Mouse (Mus musculus) heart, embryonic 11.5 days (tissue): ENCODE data around the gene Plekho2. TPM values are rescaled to one million over a fixed set of nuclear protein-coding genes. Genes with fewer than 3 reads are reported as not detected.

Experiments used
- ATAC-seq: fragments of 200-750 bp; cut with Nextera tagmentation; replicated peaks from 2 replicates; pipeline ENCODE4 v1.8.0; 2017; ENCODE audit warnings: moderate library complexity; ENCODE audit not compliant: insufficient number of reproducible peaks, low FRiP score, low TSS enrichment
- H3K27ac ChIP-seq: fragments of 300-500 bp; sonication (generic); 2 replicates; pipeline ENCODE4 v1.5.1; 2014; ENCODE audit warnings: mild to moderate bottlenecking, low read depth, low read length
- H3K27me3 ChIP-seq: fragments of 300-500 bp; sonication (generic); 2 replicates; pipeline ENCODE4 v1.6.1; 2014; ENCODE audit warnings: mild to moderate bottlenecking, low read length, mixed read lengths; ENCODE audit not compliant: control insufficient read depth, insufficient read depth
- H3K36me3 ChIP-seq: fragments of 300-500 bp; sonication (generic); 2 replicates; pipeline ENCODE4 v1.6.1; 2014; ENCODE audit warnings: mild to moderate bottlenecking, low read length, moderate library complexity, mixed read lengths; ENCODE audit not compliant: control insufficient read depth, insufficient read depth
- H3K4me1 ChIP-seq: fragments of 300-500 bp; sonication (generic); 2 replicates; pipeline ENCODE4 v1.6.1; 2014; ENCODE audit warnings: low read length; ENCODE audit not compliant: control insufficient read depth, insufficient read depth
- H3K4me2 ChIP-seq: fragments of 300-500 bp; sonication (generic); 2 replicates; pipeline ENCODE4 v1.6.1; 2014; ENCODE audit warnings: mild to moderate bottlenecking, moderate library complexity
- H3K4me3 ChIP-seq: fragments of 300-500 bp; sonication (generic); 2 replicates; pipeline ENCODE4 v1.5.1; 2014; ENCODE audit warnings: low read depth, low read length
- H3K9ac ChIP-seq: fragments of 300-500 bp; sonication (generic); 2 replicates; pipeline ENCODE4 v1.6.1; 2014; ENCODE audit warnings: mild to moderate bottlenecking, low read depth, low read length, moderate library complexity
- H3K9me3 ChIP-seq: fragments of 300-500 bp; sonication (generic); replicated peaks from 2 replicates; pipeline ENCODE4 v1.6.1; 2016; ENCODE audit warnings: low read length; ENCODE audit not compliant: control insufficient read depth
- WGBS: fragments of 180-500 bp; shearing (Covaris S2); extraction: QIAGEN DNeasy Blood & Tissue Kit; methylation state at CpG from one replicate; pipeline ENCODE4 v1.1.7; 2014; ENCODE audit not compliant: insufficient replicate concordance; 5-methylcytosine and 5-hydroxymethylcytosine counted together
- polyA plus RNA-seq: library from polyadenylated mRNA; unstranded; fragments of >200 nt; fragmentation: Nextera tagmentation; extraction: Ambion mirVana; gene quantifications from 2 replicates; pipeline ENCODE4 v1.2.1, GENCODE M21; 2014

The Plekho2 gene
- polyA plus RNA-seq, 1 experiment from 2014 or later: 11.9 TPM

DNA sequence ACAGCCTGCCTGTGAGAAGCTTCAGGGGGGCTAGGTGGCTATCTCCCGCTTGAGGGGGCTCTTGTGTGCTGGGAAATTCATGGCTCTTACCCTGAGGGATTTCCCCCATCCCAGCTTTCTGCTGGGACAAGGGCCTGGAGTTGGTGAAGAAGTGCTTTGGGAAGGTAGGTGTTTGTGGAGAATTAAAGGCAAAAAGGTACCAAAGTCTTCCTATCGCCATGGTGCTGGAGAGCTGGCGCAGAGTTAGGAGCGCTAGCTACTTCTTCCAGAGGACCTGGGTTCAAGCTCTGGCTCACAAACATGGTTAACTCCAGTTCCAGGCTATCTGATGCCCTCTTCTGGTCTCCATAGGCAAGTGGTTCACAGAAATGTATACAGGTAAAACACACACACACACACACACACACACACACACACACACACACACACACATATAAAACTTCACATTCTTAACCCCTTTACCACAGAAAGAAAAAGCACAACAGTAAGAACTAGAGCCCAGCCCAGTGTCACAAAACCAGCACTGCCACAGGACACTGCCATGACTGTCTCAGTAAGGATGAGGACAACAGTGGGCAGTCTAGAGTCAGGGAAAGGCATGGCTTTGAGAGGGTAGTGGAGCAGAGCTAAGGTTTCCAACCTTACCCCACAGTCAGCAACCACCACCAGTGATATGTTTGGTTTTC is 2.2 kb downstream of the Plekho2 start:
- H3K4me1 ChIP-seq: peaks cover 43% of the 10 kb centered on the region
- no peaks in the 10 kb centered on the region for H3K9me3 ChIP-seq
- no peak overlapping the region; the same call in 1 of the 2 replicates for H3K9ac ChIP-seq
- 85% methylated on average over 4 of the region's 4 CpGs for WGBS
- H3K27me3 ChIP-seq: no peaks in the 10 kb centered on the region
- H3K36me3 ChIP-seq: peaks cover 4% of the 10 kb centered on the region
- ATAC-seq: no peak
- H3K27ac ChIP-seq: peak overlapping the region; percentile 83; the same call in 1 of the 2 replicates
- peak overlapping the region; percentile 68; the same call in 1 of the 2 replicates for H3K4me2 ChIP-seq
- H3K4me3 ChIP-seq: no peak overlapping the region

DNA sequence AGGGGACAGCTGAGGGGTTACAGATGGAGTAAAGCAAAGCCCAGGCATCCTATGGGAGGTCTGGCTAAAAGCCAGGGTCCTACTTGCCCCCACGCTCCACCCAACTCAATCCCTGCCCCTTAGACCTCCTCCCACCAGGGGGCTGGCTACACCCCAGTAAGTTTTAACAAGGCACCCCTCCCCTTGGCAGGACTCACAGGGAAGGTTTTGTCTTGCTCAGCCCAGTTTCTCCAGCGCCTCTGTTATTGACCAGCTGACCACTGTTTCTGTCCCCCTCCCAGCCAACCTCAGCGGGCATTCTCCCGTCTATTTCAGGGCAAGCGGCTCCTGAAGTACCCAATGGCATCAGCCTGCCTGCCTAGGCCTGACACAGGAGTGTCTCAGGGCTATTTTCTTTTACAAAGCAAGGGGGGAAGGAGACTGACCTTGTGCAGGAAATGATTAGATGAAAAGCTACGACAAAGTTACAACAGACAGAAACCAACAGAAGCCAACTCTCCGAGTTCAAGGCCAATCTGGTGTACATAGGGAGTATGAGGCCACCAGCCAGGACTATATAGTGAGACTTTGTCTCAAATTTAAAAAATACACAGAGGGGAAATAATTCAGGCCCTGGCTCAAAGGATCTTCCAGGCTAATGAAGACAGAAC is 2.9 kb downstream of the Plekho2 start:
- no peak for ATAC-seq
- Histone ChIP-seq H3K36me3 (peaks cover 6% of the 10 kb centered on the region), H3K4me1 (peaks cover 43% of the 10 kb centered on the region), H3K27me3 (no peaks in the 10 kb centered on the region), H3K9ac (no peak overlapping the region; the same call in 1 of the 2 replicates), H3K4me2 (0 out of 2 replicates have a peak overlapping the region, but pooled peaks have one; percentile 1), H3K9me3 (no peaks in the 10 kb centered on the region), H3K4me3 (no peak overlapping the region), H3K27ac (peak overlapping the region; percentile 83; the same call in 1 of the 2 replicates)
- WGBS: 61% methylated on average over 7 of the region's 7 CpGs

DNA sequence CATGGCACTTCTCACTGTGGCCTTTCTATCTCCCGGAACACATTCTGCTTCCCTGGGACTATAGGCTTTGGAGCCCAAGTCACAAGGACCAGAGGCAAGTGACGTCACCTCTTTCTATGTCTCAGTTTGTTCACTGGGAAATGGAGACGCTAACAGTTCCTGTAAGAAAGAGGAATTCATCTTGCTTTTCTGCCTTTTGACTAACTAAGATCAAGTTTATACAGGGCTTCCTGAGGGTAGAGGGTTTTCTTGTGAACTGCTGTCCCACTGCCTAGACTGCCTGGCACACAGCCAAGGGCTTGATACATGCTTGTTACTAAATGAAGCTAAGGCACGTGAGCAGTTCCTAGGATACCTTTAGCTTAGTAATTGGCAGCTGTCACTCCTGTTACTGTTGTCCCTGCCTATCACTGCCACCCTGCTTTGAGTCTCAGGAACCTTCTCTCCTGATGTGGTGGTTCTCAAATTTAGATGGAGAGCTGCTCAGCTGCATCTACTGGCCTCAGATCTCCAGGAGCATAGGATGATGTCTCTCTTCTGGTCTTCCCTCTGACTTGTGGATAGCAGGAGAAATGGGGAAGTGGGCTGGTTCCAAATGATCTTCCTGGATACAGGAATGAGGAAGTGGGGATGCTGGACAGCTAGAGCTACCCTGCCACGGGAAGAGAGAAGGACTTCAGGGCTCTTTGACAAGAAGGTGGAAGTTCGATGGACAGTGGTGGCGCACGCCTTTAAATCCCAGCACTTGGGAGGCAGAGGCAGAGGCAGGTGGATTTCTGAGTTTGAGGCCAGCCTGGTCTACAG is 4.2 kb downstream of the Plekho2 start:
- H3K36me3 ChIP-seq: peaks cover 6% of the 10 kb centered on the region
- H3K9ac ChIP-seq: no peak overlapping the region
- H3K27ac ChIP-seq: peak overlapping the region; percentile 83
- no peaks in the 10 kb centered on the region for H3K27me3 ChIP-seq
- no peak for ATAC-seq
- no peak overlapping the region for H3K4me3 ChIP-seq
- WGBS: 52% methylated on average over 8 of the region's 8 CpGs
- H3K9me3 ChIP-seq: no peaks in the 10 kb centered on the region
- H3K4me1 ChIP-seq: peaks cover 43% of the 10 kb centered on the region
- peak overlapping the region; percentile 20 for H3K4me2 ChIP-seq

DNA sequence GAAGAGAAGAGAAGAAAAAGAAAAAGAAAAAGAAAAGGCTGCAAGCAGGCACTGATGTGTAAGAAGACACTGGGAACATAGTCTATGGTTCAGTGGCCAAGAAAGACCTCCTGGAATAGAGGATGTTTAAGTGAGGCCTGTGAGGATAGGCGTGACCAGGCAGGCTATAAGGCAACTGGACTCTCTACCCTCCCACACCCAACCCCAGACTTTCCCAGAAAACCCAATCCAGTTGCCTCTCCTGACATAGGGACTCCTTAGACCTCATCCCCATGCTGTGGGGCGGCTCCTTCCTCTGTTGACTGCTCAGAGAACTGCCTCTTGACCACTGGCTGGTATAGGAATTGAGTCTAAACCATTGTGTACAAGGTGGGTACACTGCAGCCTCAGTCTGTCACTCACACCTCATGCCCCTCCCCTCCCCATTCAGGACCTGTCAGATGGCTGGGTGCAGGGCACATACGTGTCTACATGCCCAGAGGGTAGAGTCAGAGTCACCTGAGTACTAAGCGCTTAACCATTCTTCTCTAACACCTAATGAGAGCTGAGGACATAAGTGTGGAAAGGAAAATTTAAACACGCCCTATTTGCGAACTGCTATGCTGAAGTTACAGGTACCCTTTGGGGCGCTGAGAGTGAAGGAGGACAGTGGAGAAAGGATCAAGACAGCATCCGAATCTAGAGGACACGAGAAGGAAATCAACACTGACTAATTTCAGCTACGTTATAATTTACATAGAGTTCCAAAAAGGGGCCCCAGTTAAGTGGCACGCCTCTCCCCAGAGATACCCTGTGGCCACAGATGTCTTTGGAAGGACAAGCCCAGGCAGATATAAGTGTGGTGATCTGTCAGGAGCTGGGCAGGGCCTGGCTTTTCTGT is 5.1 kb downstream of the Plekho2 start:
- Histone ChIP-seq H3K4me1 (peaks cover 43% of the 10 kb centered on the region), H3K36me3 (peaks cover 6% of the 10 kb centered on the region), H3K27ac (peak overlapping the region; percentile 83), H3K27me3 (no peaks in the 10 kb centered on the region), H3K9ac (0 out of 2 replicates have a peak overlapping the region, but pooled peaks have one; percentile 28), H3K4me2 (peak overlapping the region; percentile 20), H3K4me3 (no peak overlapping the region), H3K9me3 (no peaks in the 10 kb centered on the region)
- whole genome bisulfite sequencing: 74% methylated on average over 11 of the region's 11 CpGs
- ATAC-seq: no peak

DNA sequence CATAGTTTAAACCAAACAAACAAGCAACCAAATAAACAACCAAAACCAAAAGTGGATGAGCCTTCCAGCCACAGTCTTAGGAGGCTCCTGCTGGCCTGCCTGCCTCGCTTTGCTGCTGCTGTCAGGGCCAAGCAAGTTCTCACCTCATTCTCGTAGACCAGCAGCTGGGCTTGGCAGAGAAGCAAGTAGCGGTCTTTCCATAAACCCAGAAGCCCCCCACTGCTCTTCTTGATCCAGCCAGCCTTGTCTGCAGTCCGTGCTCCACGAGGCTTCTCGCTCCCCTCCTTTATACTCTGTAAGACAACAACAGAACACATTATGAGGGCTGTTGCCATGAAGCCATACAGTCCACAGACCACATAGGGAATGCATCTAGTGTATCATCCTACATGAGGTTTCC is 7.0 kb downstream of the Plekho2 start:
- WGBS: 80% methylated on average over 6 of the region's 6 CpGs

DNA sequence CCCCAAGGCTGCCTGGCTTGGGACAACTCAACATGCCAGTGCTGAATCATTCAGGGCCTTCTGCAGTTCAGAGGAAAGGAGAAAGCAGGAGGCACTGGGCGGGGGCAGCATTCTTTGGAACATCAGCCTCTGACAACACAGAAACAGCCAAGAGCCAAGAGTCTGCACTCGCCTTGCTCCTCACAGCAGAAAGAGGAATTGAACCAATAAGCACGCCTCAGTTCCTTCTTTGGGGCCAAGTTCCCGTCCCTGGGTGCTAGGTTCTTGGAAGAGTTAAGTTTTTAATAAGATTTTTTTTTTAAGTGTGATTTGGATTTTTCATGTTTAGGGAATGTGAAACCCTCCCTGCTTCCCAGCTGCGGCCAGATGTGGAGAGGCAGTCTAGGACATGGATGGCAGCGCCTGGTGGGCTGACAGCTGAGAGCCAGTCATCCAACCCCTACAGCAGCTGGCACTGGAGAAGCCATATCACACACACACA is 10.3 kb downstream of the Plekho2 start:
- Histone ChIP-seq H3K4me3 (no peak overlapping the region), H3K9me3 (no peaks in the 10 kb centered on the region), H3K36me3 (peaks cover 8% of the 10 kb centered on the region), H3K27ac (no peak overlapping the region), H3K27me3 (no peaks in the 10 kb centered on the region), H3K4me1 (peaks cover 2% of the 10 kb centered on the region), H3K9ac (no peak overlapping the region), H3K4me2 (no peak overlapping the region)
- WGBS: 76% methylated on average over 6 of the region's 6 CpGs
- no peak for ATAC-seq

More for the DNA sequence above, 7.0 kb downstream of the Plekho2 start:
- Histone ChIP-seq H3K27me3 (no peaks in the 10 kb centered on the region), H3K4me2 (no peak overlapping the region), H3K36me3 (peaks cover 6% of the 10 kb centered on the region), H3K9ac (no peak overlapping the region), H3K9me3 (no peaks in the 10 kb centered on the region), H3K4me3 (no peak overlapping the region), H3K4me1 (peaks cover 31% of the 10 kb centered on the region), H3K27ac (no peak overlapping the region)
- no peak for ATAC-seq

DNA sequence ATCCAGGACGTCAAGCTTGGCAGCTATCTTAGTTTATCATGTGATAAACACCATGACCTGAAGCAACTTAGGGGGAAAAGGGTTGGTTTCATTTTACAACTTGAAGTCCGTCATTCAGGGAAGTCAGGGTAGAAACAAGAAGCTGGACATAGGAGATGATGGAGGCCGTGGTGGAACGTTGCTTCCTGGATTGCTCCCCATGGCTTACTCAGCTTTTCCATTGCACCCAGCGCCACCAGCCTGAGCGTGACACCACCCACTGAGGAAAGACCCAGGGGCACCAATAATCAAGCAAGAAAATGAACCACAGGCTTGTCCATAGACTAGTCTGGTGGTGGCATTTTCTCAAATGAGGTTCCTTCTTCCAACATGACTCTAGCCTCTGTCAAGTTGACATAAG is 11.1 kb downstream of the Plekho2 start:
- no peaks in the 10 kb centered on the region for H3K4me1 ChIP-seq
- H3K4me3 ChIP-seq: no peak overlapping the region
- H3K9ac ChIP-seq: no peak overlapping the region
- H3K27ac ChIP-seq: no peak overlapping the region
- WGBS: 86% methylated on average over 6 of the region's 6 CpGs
- H3K9me3 ChIP-seq: no peaks in the 10 kb centered on the region
- ATAC-seq: no peak
- peaks cover 9% of the 10 kb centered on the region for H3K36me3 ChIP-seq
- H3K27me3 ChIP-seq: no peaks in the 10 kb centered on the region
- H3K4me2 ChIP-seq: no peak overlapping the region

DNA sequence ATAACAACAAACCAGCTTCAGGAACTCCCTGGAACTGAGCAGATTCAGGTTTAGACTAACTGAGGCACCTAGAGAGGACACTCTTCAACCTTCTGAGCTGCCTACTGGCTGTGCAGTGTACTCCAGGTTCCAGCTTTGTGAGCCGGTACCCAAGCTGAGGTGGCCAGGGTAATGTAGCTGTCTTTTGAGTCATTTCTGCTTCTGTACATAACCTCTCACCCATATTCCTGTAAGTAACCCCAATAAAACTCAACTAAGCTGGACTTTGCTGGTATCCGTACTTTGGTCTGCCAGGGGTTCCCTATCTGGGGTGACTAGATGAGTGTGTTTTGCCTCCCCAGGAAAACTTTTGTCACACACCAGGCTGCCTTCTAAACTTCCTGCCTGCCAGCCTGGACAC is 15.1 kb downstream of the Plekho2 start:
- WGBS: 89% methylated on average over 2 of the region's 2 CpGs
- no peak overlapping the region for H3K4me2 ChIP-seq
- no peak overlapping the region for H3K4me3 ChIP-seq
- no peak for ATAC-seq
- H3K36me3 ChIP-seq: peaks cover 16% of the 10 kb centered on the region
- no peak overlapping the region for H3K27ac ChIP-seq
- H3K9ac ChIP-seq: no peak overlapping the region
- H3K27me3 ChIP-seq: no peaks in the 10 kb centered on the region
- H3K9me3 ChIP-seq: no peaks in the 10 kb centered on the region
- H3K4me1 ChIP-seq: peaks cover 20% of the 10 kb centered on the region
